Mouse (Mus musculus) kidney, embryonic 14.5 days (tissue): ENCODE data around the gene Ppp3ca. TPM values are rescaled to one million over a fixed set of nuclear protein-coding genes. Genes with fewer than 3 reads are reported as not detected.

Experiments
- ATAC-seq: fragments of 200-750 bp; cut with Nextera tagmentation; 2 replicates; pipeline ENCODE4 v1.8.0; 2017; ENCODE audit warnings: moderate number of reproducible peaks, mild to moderate bottlenecking, moderate TSS enrichment, moderate library complexity; ENCODE audit not compliant: low FRiP score, low TSS enrichment
- H3K27ac ChIP-seq: fragments of 300-500 bp; sonication (generic); 2 replicates; pipeline ENCODE4 v1.5.1; 2014; ENCODE audit warnings: low read depth, mild to moderate bottlenecking, low read length, moderate library complexity, mixed read lengths
- H3K27me3 ChIP-seq: fragments of 300-500 bp; sonication (generic); 2 replicates; pipeline ENCODE4 v1.6.1; 2014; ENCODE audit warnings: mild to moderate bottlenecking, low read length; ENCODE audit not compliant: control insufficient read depth, insufficient read depth
- H3K36me3 ChIP-seq: fragments of 300-500 bp; sonication (generic); 2 replicates; pipeline ENCODE4 v1.6.1; 2014; ENCODE audit warnings: low read length, mixed read lengths; ENCODE audit not compliant: control insufficient read depth, insufficient read depth
- H3K4me1 ChIP-seq: fragments of 300-500 bp; sonication (generic); 2 replicates; pipeline ENCODE4 v1.6.1; 2014; ENCODE audit warnings: low read length, mixed read lengths; ENCODE audit not compliant: control insufficient read depth, insufficient read depth
- H3K4me2 ChIP-seq: fragments of 300-500 bp; sonication (generic); replicated peaks from 2 replicates; pipeline ENCODE4 v1.6.1; 2014; ENCODE audit warnings: low read depth, mild to moderate bottlenecking, low read length
- H3K4me3 ChIP-seq: fragments of 300-500 bp; sonication (generic); 2 replicates; pipeline ENCODE4 v1.5.1; 2014; ENCODE audit warnings: mild to moderate bottlenecking, low read length
- H3K9ac ChIP-seq: fragments of 300-500 bp; sonication (generic); 2 replicates; pipeline ENCODE4 v1.6.1; 2014; ENCODE audit warnings: low read depth, mild to moderate bottlenecking, low read length, moderate library complexity
- H3K9me3 ChIP-seq: fragments of 300-500 bp; sonication (generic); 2 replicates; pipeline ENCODE4 v1.6.1; 2016; ENCODE audit warnings: low read length; ENCODE audit not compliant: control insufficient read depth
- WGBS: fragments of 180-500 bp; shearing (Covaris S2); extraction: QIAGEN DNeasy Blood & Tissue Kit; methylation state at CpG from one replicate; pipeline ENCODE4 v1.1.7; 2014; 5-methylcytosine and 5-hydroxymethylcytosine counted together
- polyA plus RNA-seq: library from polyadenylated mRNA; unstranded; fragments of >200 nt; fragmentation: Nextera tagmentation; extraction: Ambion mirVana; gene quantifications from 2 replicates; pipeline ENCODE4 v1.2.1, GENCODE M21; 2014

The Ppp3ca gene
- polyA plus RNA-seq, 1 experiment from 2014 or later, result 76.7 TPM

DNA sequence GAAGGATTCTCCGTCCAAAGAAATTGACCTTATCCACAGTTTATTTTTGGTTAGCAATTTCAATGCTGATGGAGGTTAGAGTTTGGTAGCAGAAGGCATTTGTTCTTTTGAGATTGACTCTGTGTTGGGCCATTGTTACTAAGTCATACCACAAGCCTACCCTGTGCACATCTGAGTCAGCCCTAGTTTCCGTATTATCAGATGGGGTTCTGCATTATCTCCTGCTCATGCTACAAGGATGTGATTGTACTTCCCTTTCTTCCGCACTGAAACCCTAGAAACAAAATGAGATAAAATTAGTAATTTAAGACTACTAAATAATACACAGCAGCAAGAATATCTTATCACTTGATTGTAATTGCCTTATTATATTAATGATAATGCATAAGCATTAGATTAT, 129.0 kb downstream of the Ppp3ca start:
- Histone ChIP-seq H3K4me1 (no peaks in the 10 kb centered on the region), H3K9me3 (no peaks in the 10 kb centered on the region), H3K9ac (no peak overlapping the region), H3K36me3 (no peaks in the 10 kb centered on the region), H3K4me3 (no peak overlapping the region), H3K27me3 (no peaks in the 10 kb centered on the region), H3K4me2 (no peak overlapping the region), H3K27ac (no peak overlapping the region)
- WGBS, result 98% methylated on average over 3 of the region's 3 CpGs
- no peak for ATAC-seq

DNA sequence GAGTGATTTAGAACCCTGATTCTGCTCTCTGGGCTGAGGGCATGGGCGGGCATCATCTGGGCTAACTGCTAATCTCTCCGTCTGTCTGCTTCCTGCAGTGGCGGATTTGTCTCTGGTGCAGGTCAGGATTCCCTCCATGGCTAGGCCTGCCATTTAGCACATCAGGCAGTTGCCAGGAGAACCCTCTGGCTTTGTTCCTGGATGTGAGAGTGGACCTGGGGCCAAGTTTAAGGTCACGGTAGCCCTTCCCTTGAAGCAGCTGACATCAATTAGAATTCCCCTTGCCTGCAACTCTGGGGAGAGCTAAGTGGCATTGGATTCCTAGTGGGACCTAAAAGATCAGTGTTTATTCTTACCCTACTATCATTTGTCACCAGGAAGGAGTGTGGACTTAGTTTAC, 132.7 kb downstream of the Ppp3ca start:
- no peaks in the 10 kb centered on the region for H3K36me3 ChIP-seq
- no peaks in the 10 kb centered on the region for H3K9me3 ChIP-seq
- H3K4me2 ChIP-seq, result no peak overlapping the region
- no peaks in the 10 kb centered on the region for H3K27me3 ChIP-seq
- H3K9ac ChIP-seq, result no peak overlapping the region
- WGBS, result 86% methylated on average over 4 of the region's 4 CpGs
- H3K27ac ChIP-seq, result no peak overlapping the region
- H3K4me1 ChIP-seq, result no peaks in the 10 kb centered on the region
- H3K4me3 ChIP-seq, result no peak overlapping the region
- no peak for ATAC-seq

DNA sequence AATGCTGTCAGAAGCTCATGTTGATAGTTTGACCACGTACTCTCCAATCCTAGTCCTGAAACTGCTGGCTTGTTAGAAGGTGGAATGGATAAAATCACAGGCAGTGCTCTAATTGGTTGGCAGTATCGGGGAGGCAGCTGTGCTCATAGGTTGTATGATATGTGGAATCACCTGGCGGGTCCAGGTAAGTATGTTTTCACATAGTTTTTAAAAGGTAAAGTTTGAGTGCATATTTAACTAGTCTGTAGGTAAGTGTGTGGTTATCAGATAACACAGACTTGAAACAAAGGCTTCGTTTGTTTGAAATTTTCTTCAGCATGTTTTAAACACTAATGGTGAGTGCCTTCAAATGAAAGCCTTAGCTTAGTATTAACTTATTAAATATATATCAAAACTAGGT, 136.0 kb downstream of the Ppp3ca start:
- no peak overlapping the region for H3K4me3 ChIP-seq
- H3K9ac ChIP-seq, result no peak overlapping the region
- 82% methylated on average over 4 of the region's 4 CpGs for WGBS
- no peaks in the 10 kb centered on the region for H3K9me3 ChIP-seq
- no peak overlapping the region for H3K4me2 ChIP-seq
- ATAC-seq, result no peak
- no peak overlapping the region for H3K27ac ChIP-seq
- no peaks in the 10 kb centered on the region for H3K4me1 ChIP-seq
- no peaks in the 10 kb centered on the region for H3K27me3 ChIP-seq
- no peaks in the 10 kb centered on the region for H3K36me3 ChIP-seq

DNA sequence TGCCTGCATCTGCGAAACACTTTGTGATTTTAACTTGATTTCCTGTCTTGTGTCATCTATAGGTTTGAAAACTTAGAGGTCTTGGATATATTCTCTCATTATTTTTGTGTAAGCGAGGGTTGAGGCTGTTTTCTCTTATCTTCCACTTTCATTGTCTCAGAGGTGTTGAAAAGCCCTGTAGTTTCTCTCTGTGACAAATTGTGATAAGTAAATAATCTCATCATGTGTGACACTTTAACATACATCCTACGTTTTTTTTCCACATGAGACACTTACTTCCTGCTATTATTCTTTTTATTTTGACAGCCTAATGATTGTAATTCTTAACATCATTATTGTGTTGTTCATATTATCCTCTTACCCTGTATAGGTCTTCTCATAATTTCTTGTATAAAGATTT, 140.3 kb downstream of the Ppp3ca start:
- H3K9me3 ChIP-seq, result no peaks in the 10 kb centered on the region
- no peak overlapping the region for H3K4me2 ChIP-seq
- H3K4me1 ChIP-seq, result 0 out of 2 replicates have a peak, but pooled peaks cover 3% of the 10 kb centered on the region
- no peak for ATAC-seq
- H3K4me3 ChIP-seq, result no peak overlapping the region
- 69% methylated on average over 3 of the region's 3 CpGs for WGBS
- H3K27ac ChIP-seq, result no peak overlapping the region
- H3K9ac ChIP-seq, result no peak overlapping the region
- no peaks in the 10 kb centered on the region for H3K36me3 ChIP-seq
- no peaks in the 10 kb centered on the region for H3K27me3 ChIP-seq

DNA sequence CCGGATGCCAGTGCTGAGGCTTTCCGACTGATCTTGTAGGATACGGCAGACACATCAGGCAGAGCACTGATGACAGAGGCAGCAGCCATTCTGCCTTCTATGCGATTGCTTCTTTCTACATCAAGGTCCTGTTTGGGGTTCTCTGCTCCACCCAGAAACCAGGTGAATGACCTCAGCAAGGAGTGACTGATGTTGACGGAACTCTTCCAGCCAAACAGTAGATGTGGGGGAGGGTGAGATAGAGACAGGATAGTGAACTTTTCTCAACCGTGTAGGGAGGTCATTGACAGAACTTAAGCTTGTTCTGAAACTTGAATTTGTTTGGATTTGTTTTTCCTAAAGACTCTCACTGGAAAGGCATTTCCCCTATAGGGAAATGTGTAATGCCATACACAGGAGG, 142.2 kb downstream of the Ppp3ca start:
- Histone ChIP-seq H3K4me1 (0 out of 2 replicates have a peak, but pooled peaks cover 3% of the 10 kb centered on the region), H3K9me3 (no peaks in the 10 kb centered on the region), H3K4me2 (no peak overlapping the region), H3K4me3 (no peak overlapping the region), H3K27me3 (no peaks in the 10 kb centered on the region), H3K27ac (no peak overlapping the region), H3K36me3 (no peaks in the 10 kb centered on the region), H3K9ac (no peak overlapping the region)
- ATAC-seq, result no peak
- 66% methylated on average over 6 of the region's 6 CpGs for WGBS

DNA sequence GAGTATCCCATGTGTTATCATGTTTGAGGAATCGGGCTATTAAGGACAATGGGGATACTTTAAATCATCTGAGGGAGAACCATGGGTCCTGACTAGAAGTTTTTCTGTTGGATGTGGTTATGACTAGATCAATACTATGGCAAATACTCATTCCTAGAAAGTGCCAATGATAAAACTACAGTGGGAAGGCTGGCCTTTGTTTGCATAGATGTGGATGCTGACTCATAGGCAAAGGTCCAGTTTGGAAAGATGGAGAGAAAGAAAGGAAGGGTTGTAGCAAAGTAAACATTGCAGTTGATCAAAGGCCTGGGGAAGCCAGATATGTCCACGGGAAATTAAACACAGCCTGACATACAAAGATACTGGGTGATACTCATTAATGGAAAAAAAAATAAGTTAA, 142.9 kb downstream of the Ppp3ca start:
- H3K4me2 ChIP-seq, result no peak overlapping the region
- 71% methylated on average over 2 of the region's 2 CpGs for WGBS
- H3K27ac ChIP-seq, result no peak overlapping the region
- H3K9ac ChIP-seq, result no peak overlapping the region
- 0 out of 2 replicates have a peak, but pooled peaks cover 3% of the 10 kb centered on the region for H3K4me1 ChIP-seq
- H3K4me3 ChIP-seq, result no peak overlapping the region
- no peak for ATAC-seq
- H3K9me3 ChIP-seq, result no peaks in the 10 kb centered on the region
- H3K27me3 ChIP-seq, result no peaks in the 10 kb centered on the region
- no peaks in the 10 kb centered on the region for H3K36me3 ChIP-seq

DNA sequence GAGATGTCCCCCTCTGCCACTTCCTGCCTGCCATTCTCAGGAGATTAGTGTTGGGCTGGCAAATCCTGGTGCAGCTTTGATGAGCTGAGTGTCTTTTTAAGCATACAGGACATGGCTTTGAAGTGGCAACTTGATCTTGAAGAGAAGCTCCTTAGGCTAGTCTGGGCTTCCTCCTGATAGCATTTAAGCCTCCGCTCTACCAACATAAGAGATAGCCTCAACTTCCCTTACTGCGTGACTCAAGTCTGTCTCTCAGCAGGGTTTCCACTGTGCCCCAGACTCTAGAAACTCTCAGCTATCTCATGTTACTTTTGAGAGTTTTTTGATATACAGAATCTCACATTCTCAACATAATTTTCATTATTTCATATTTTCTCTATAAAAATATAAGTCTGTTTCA, 144.0 kb downstream of the Ppp3ca start:
- no peak overlapping the region for H3K27ac ChIP-seq

DNA sequence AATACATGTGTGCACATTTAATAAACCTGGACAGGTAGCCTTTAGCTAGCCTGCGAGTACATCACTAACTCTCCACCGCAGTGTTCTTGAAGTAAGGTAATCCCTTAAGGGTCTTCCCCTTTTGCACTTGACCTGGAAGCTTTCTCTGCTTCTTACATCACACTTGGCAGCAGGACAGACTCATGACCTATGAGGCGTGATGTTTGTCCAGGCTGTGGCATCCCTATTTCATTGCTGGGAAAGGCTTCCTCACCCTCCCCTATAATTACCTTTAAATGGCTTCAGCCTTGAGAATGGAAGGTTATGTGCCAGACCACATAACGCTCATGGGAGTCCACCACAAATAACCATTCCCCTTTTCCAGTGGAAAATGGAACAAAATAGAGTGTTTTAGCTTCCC, 145.0 kb downstream of the Ppp3ca start:
- H3K27ac ChIP-seq, result no peak overlapping the region
- no peak for ATAC-seq
- H3K27me3 ChIP-seq, result no peaks in the 10 kb centered on the region
- 54% methylated on average over 4 of the region's 4 CpGs for WGBS
- no peaks in the 10 kb centered on the region for H3K9me3 ChIP-seq
- no peaks in the 10 kb centered on the region for H3K36me3 ChIP-seq
- no peak overlapping the region for H3K4me3 ChIP-seq
- 0 out of 2 replicates have a peak, but pooled peaks cover 3% of the 10 kb centered on the region for H3K4me1 ChIP-seq
- H3K9ac ChIP-seq, result no peak overlapping the region
- H3K4me2 ChIP-seq, result no peak overlapping the region

More for the DNA sequence above, 144.0 kb downstream of the Ppp3ca start:
- Histone ChIP-seq H3K4me3 (no peak overlapping the region), H3K4me2 (no peak overlapping the region), H3K9ac (no peak overlapping the region), H3K27me3 (no peaks in the 10 kb centered on the region), H3K36me3 (no peaks in the 10 kb centered on the region), H3K4me1 (0 out of 2 replicates have a peak, but pooled peaks cover 3% of the 10 kb centered on the region), H3K9me3 (no peaks in the 10 kb centered on the region)
- WGBS, result 89% methylated on average over 2 of the region's 2 CpGs
- no peak for ATAC-seq

DNA sequence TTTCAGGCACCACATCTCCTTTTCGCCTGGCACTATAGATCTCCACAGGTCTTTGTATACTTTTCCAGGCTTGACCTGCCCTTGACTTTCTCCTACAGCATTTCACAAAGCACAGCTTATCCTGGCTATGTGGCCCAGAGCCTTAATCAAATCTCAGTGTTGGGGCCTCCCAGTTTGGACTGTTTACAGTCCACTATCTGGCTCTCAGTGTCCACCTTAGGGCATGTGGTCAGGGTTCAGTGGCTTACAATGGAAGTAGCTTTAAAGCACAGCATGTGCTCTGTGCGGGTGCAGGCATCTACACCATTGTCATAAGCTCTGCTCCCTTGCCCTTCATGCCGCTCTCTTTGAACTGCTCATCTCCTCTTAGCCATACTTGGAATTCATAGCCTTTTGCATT, 146.4 kb downstream of the Ppp3ca start:
- no peak overlapping the region for H3K4me3 ChIP-seq
- H3K27ac ChIP-seq, result no peak overlapping the region
- no peaks in the 10 kb centered on the region for H3K9me3 ChIP-seq
- H3K27me3 ChIP-seq, result no peaks in the 10 kb centered on the region
- H3K36me3 ChIP-seq, result no peaks in the 10 kb centered on the region
- H3K4me1 ChIP-seq, result 0 out of 2 replicates have a peak, but pooled peaks cover 3% of the 10 kb centered on the region
- 88% methylated on average over 3 of the region's 3 CpGs for WGBS
- H3K9ac ChIP-seq, result no peak overlapping the region
- H3K4me2 ChIP-seq, result no peak overlapping the region
- ATAC-seq, result no peak
